Mouse (Mus musculus) frontal cortex, postnatal 25 days (tissue): ENCODE results near the gene Cdca7l.

ENCODE experiments used
- DNase-seq, 2 experiments: peaks; one replicate each; pipeline ENCODE4 v3.0.0; 2022; ENCODE audit warnings: low spot score in 2 of 2

Cdca7l gene

GRCm38 (mm10) chr12:117809327-117810017, 5.4 kb downstream of the Cdca7l start:
- DNase-seq: no peak

- DNase-seq: no peak
Observed at GRCm38 (mm10) chr12:117810074-117810473, 6.0 kb downstream of the Cdca7l start.

GRCm38 (mm10) chr12:117820138-117820858, 16.2 kb downstream of the Cdca7l start:
- DNase-seq: no peak

- DNase-seq: no peak
Observed at GRCm38 (mm10) chr12:117820859-117821221, 16.8 kb downstream of the Cdca7l start.

GRCm38 (mm10) chr12:117821394-117821793, 17.3 kb downstream of the Cdca7l start:
- no peak for DNase-seq

- no peak for DNase-seq
Observed at GRCm38 (mm10) chr12:117828350-117828749, 24.3 kb downstream of the Cdca7l start.

GRCm38 (mm10) chr12:117831351-117831961, 27.4 kb downstream of the Cdca7l start:
- no peak for DNase-seq

GRCm38 (mm10) chr12:117832190-117832589, 28.1 kb downstream of the Cdca7l start:
- no peak for DNase-seq

- DNase-seq: no peak
Observed at GRCm38 (mm10) chr12:117834652-117835051, 30.6 kb downstream of the Cdca7l start.

- DNase-seq: no peak
Observed at GRCm38 (mm10) chr12:117835371-117835770, 31.3 kb downstream of the Cdca7l start.

GRCm38 (mm10) chr12:117837376-117837775, 33.3 kb downstream of the Cdca7l start:
- DNase-seq: no peak

- no peak for DNase-seq
Observed at GRCm38 (mm10) chr12:117840705-117841104, 36.6 kb downstream of the Cdca7l start.

GRCm38 (mm10) chr12:117842676-117843075, 38.6 kb downstream of the Cdca7l start:
- no peak for DNase-seq

- DNase-seq: peak; percentile 28 to 31
Observed at GRCm38 (mm10) chr12:117843302-117844074, 39.4 kb downstream of the Cdca7l start.

GRCm38 (mm10) chr12:117844075-117844408, 40.0 kb downstream of the Cdca7l start:
- no peak for DNase-seq

- no peak for DNase-seq
Observed at GRCm38 (mm10) chr12:117844917-117845316, 40.8 kb downstream of the Cdca7l start.

GRCm38 (mm10) chr12:117848621-117849020, 44.5 kb downstream of the Cdca7l start:
- DNase-seq: no peak

GRCm38 (mm10) chr12:117850472-117850871, 46.4 kb downstream of the Cdca7l start:
- no peak for DNase-seq

GRCm38 (mm10) chr12:117853316-117853715, 49.2 kb downstream of the Cdca7l start:
- peak; percentile 22 to 40 for DNase-seq

GRCm38 (mm10) chr12:117857023-117857422, 52.9 kb downstream of the Cdca7l start:
- no peak for DNase-seq

GRCm38 (mm10) chr12:117857884-117858283, 53.8 kb downstream of the Cdca7l start:
- no peak for DNase-seq

GRCm38 (mm10) chr12:117860840-117861239, 56.8 kb downstream of the Cdca7l start:
- DNase-seq: no peak
